Mouse (Mus musculus) embryonic facial prominence, embryonic 11.5 days (tissue): ENCODE results near the gene Gna11. TPM values are rescaled to one million over a fixed set of nuclear protein-coding genes. Genes with fewer than 3 reads are reported as not detected.

Source experiments
- ATAC-seq: fragments of 200-750 bp; cut with Nextera tagmentation; replicated peaks from 2 replicates; pipeline ENCODE4 v1.8.0; 2017; ENCODE audit warnings: low read depth; ENCODE audit not compliant: insufficient number of reproducible peaks, low FRiP score, low TSS enrichment
- DNase-seq: peaks from one replicate; pipeline ENCODE4 v3.0.0-alpha.2; 2015; ENCODE audit warnings: low spot score
- H3K27ac ChIP-seq: fragments of 300-500 bp; sonication (generic); replicated peaks from 2 replicates; pipeline ENCODE4 v1.5.1; 2014; ENCODE audit warnings: mild to moderate bottlenecking, low read depth, low read length, control low read depth
- H3K27me3 ChIP-seq: fragments of 300-500 bp; sonication (generic); 2 replicates; pipeline ENCODE4 v1.6.1; 2014; ENCODE audit warnings: mild to moderate bottlenecking, low read length, moderate library complexity, mixed read lengths; ENCODE audit not compliant: control insufficient read depth, insufficient read depth
- H3K36me3 ChIP-seq: fragments of 300-500 bp; sonication (generic); replicated peaks from 2 replicates; pipeline ENCODE4 v1.6.1; 2014; ENCODE audit warnings: low read depth, mild to moderate bottlenecking, low read length, moderate library complexity, mixed read lengths; ENCODE audit not compliant: control insufficient read depth, insufficient read depth
- H3K4me1 ChIP-seq: fragments of 300-500 bp; sonication (generic); 2 replicates; pipeline ENCODE4 v1.6.1; 2014; ENCODE audit warnings: low read length, mixed read lengths; ENCODE audit not compliant: control insufficient read depth, insufficient read depth
- H3K4me2 ChIP-seq: fragments of 300-500 bp; sonication (generic); 2 replicates; pipeline ENCODE4 v1.6.1; 2014; ENCODE audit warnings: low read depth, mild to moderate bottlenecking, control low read depth, low read length, moderate library complexity
- H3K4me3 ChIP-seq: fragments of 300-500 bp; sonication (generic); 2 replicates; pipeline ENCODE4 v1.5.1; 2014; ENCODE audit warnings: low read depth, low read length, control low read depth
- H3K9ac ChIP-seq: fragments of 300-500 bp; sonication (generic); replicated peaks from 2 replicates; pipeline ENCODE4 v1.6.1; 2014; ENCODE audit warnings: mild to moderate bottlenecking, control low read depth, low read length
- H3K9me3 ChIP-seq: fragments of 300-500 bp; sonication (generic); replicated peaks from 2 replicates; pipeline ENCODE4 v1.6.1; 2016; ENCODE audit warnings: mild to moderate bottlenecking, low read length, inconsistent platforms, mixed read lengths; ENCODE audit not compliant: control insufficient read depth
- WGBS: fragments of 180-500 bp; shearing (Covaris S2); extraction: QIAGEN DNeasy Blood & Tissue Kit; methylation state at CpG from one replicate; pipeline ENCODE4 v1.1.7; 2014; 5-methylcytosine and 5-hydroxymethylcytosine counted together
- polyA plus RNA-seq: library from polyadenylated mRNA; unstranded; fragments of >200 nt; fragmentation: Nextera tagmentation; extraction: Ambion mirVana; gene quantifications from 2 replicates; pipeline ENCODE4 v1.2.1, GENCODE M21; 2014

Gene Gna11
- polyA plus RNA-seq = 62.0 and 68.6 TPM in 2 replicates

DNA sequence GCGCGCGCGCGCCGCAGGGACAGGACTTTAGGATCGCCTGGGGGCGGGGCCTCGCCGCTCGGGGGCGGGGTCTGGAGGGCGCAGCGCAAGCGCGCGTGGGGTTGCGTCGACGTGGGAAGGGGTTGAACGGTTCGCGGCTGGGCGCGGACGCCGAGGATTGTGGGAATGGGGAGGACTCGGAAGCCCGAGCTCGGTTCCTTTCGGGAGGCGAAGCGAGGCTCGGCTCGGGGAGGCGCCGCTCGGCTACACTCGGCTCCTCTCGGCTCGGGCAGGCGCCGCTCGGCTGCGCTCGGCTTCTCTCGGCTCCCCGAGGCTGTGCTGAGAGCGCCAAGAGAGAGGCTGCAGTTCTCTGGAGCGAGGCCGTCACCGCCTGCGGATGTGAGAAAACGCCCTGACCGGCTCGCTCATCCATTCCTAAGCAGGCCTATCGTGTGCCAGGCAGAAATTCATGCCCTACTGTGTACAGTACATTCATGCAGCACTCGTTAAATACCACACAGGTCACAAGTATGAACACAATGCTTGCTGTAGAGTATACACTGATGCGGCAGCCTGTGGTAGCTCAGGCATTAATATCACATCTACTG is at the start of gene Gna11:
Gene Gna11, minus strand, starts transcription at position 30 of the 587 bp plus-strand sequence.
- no peaks in the 10 kb centered on the region; the same call in 1 of the 2 replicates for H3K36me3 ChIP-seq
- DNase-seq = peak; percentile 99
- ATAC-seq = peak; percentile 95
- H3K9ac ChIP-seq = peak within 1 kb of the TSS; percentile 85
- peak within 1 kb of the TSS; percentile 75 for H3K4me3 ChIP-seq
- WGBS = 2% methylated on average over 55 of the region's 59 CpGs
- H3K4me2 ChIP-seq = peak within 1 kb of the TSS; percentile 84
- no peaks in the 10 kb centered on the region for H3K27me3 ChIP-seq
- H3K9me3 ChIP-seq = no peaks in the 10 kb centered on the region
- H3K4me1 ChIP-seq = peaks cover 5% of the 10 kb centered on the region
- H3K27ac ChIP-seq = peak within 1 kb of the TSS; percentile 67

- no peak overlapping the region for H3K4me3 ChIP-seq
- H3K9me3 ChIP-seq = no peaks in the 10 kb centered on the region
- H3K4me1 ChIP-seq = peaks cover 20% of the 10 kb centered on the region
- no peaks in the 10 kb centered on the region; the same call in 1 of the 2 replicates for H3K27me3 ChIP-seq
- no peak for DNase-seq
- H3K4me2 ChIP-seq = no peak overlapping the region
- no peak overlapping the region for H3K27ac ChIP-seq
- no peaks in the 10 kb centered on the region for H3K36me3 ChIP-seq
- ATAC-seq = no peak
- no peak overlapping the region for H3K9ac ChIP-seq
- 76% methylated on average over 18 of the region's 18 CpGs for WGBS
These were observed 48.9 kb upstream of the Gna11 start for GRCm38 (mm10) chr10:81593935-81594334.

DNA sequence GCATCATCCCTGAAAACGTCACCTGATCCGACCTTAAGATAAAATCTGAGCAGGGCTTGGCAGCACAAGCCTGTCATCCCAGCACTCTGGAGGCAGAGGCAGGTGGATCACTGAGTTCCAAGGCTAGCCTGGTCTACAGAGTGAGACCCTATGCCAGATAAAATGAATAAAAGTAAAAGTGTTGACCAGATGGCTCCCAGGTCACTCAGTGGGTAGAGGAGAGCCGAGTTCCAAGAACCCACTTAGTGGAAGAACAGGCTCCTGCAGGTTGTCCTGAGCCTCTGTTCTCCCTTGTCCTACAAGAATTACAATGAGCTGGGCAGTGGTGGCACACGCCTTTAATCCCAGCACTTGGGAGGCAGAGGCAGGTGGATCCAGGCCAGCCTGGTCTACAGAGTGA is 48.2 kb upstream of the Gna11 start:
- no peak for ATAC-seq
- Histone ChIP-seq H3K4me2 (no peak overlapping the region), H3K27ac (no peak overlapping the region), H3K27me3 (no peaks in the 10 kb centered on the region), H3K36me3 (no peaks in the 10 kb centered on the region), H3K4me3 (no peak overlapping the region), H3K9me3 (no peaks in the 10 kb centered on the region), H3K4me1 (peaks cover 20% of the 10 kb centered on the region), H3K9ac (no peak overlapping the region)
- 66% methylated on average over 4 of the region's 4 CpGs for WGBS
- DNase-seq = no peak

GRCm38 (mm10) chr10:81592631-81593030 is 47.6 kb upstream of the Gna11 start:
- Histone ChIP-seq H3K9me3 (no peaks in the 10 kb centered on the region), H3K4me2 (no peak overlapping the region), H3K4me1 (peaks cover 19% of the 10 kb centered on the region), H3K36me3 (no peaks in the 10 kb centered on the region), H3K27ac (no peak overlapping the region), H3K4me3 (no peak overlapping the region), H3K9ac (no peak overlapping the region), H3K27me3 (no peaks in the 10 kb centered on the region; the same call in 1 of the 2 replicates)
- DNase-seq (no peak), ATAC-seq (no peak)
- 81% methylated on average over 7 of the region's 7 CpGs for WGBS

GRCm38 (mm10) chr10:81591846-81592245 is 46.9 kb upstream of the Gna11 start:
- WGBS = 73% methylated on average over 9 of the region's 9 CpGs
- Histone ChIP-seq H3K27me3 (peaks cover 5% of the 10 kb centered on the region; the same call in 1 of the 2 replicates), H3K9me3 (no peaks in the 10 kb centered on the region), H3K9ac (no peak overlapping the region), H3K36me3 (no peaks in the 10 kb centered on the region), H3K27ac (no peak overlapping the region), H3K4me1 (peaks cover 15% of the 10 kb centered on the region), H3K4me2 (no peak overlapping the region), H3K4me3 (no peak overlapping the region)
- ATAC-seq (no peak), DNase-seq (no peak)

GRCm38 (mm10) chr10:81588739-81589138 is 43.7 kb upstream of the Gna11 start:
- Histone ChIP-seq H3K9me3 (no peaks in the 10 kb centered on the region), H3K4me3 (no peak overlapping the region), H3K4me2 (no peak overlapping the region), H3K4me1 (no peaks in the 10 kb centered on the region), H3K27me3 (peaks cover 6% of the 10 kb centered on the region; the same call in 1 of the 2 replicates), H3K36me3 (no peaks in the 10 kb centered on the region), H3K9ac (no peak overlapping the region), H3K27ac (no peak overlapping the region)
- 67% methylated on average over 7 of the region's 7 CpGs for WGBS
- ATAC-seq (no peak), DNase-seq (no peak)

DNA sequence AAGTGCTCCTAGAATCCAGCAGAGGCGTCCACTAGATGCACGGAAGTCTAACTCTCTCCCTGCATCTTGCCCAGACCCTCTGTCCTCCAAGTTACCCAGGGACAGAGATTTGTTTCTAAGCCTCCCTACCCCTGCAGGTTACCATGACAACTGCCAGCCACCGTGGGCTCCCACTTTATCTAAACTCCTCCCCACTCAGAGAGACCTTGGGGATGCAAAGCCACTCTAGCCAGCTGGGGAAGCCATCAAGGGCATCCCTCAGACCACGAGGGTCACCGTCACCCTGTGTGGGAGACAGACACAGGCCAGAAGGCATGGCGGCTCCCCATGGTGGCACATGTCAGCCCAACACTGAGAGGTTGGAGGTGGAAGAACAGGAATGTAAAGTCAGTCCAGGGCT is 38.4 kb upstream of the Gna11 start:
- no peak overlapping the region for H3K9ac ChIP-seq
- no peak overlapping the region for H3K4me3 ChIP-seq
- H3K4me2 ChIP-seq = no peak overlapping the region
- no peak for ATAC-seq
- WGBS = 54% methylated on average over 6 of the region's 6 CpGs
- no peak overlapping the region for H3K27ac ChIP-seq
- H3K36me3 ChIP-seq = no peaks in the 10 kb centered on the region
- DNase-seq = no peak
- H3K27me3 ChIP-seq = peaks cover 8% of the 10 kb centered on the region; the same call in 1 of the 2 replicates
- no peaks in the 10 kb centered on the region for H3K4me1 ChIP-seq
- H3K9me3 ChIP-seq = no peaks in the 10 kb centered on the region

GRCm38 (mm10) chr10:81580441-81581070 is 35.6 kb upstream of the Gna11 start:
- 44% methylated on average over 25 of the region's 25 CpGs for WGBS
- H3K27me3 ChIP-seq = peaks cover 8% of the 10 kb centered on the region
- no peaks in the 10 kb centered on the region for H3K9me3 ChIP-seq
- H3K4me2 ChIP-seq = no peak overlapping the region; the same call in 1 of the 2 replicates
- H3K27ac ChIP-seq = no peak overlapping the region
- ATAC-seq (no peak), DNase-seq (no peak)
- no peaks in the 10 kb centered on the region for H3K36me3 ChIP-seq
- H3K9ac ChIP-seq = peak overlapping the region; percentile 13; the same call in 1 of the 2 replicates
- H3K4me1 ChIP-seq = 0 out of 2 replicates have a peak, but pooled peaks cover 6% of the 10 kb centered on the region
- H3K4me3 ChIP-seq = no peak overlapping the region
